Mouse (Mus musculus) erythroblast, embryonic 14.5 days (primary cell): ENCODE data around the gene Cphx3.
"Not testable (repeated sequence)": the region's sequence is repeated elsewhere in the genome, so short reads cannot be mapped to it uniquely, and the experiment has no call there.

Experiments
- GATA1 ChIP-seq: IDR thresholded peaks from 2 replicates; pipeline ENCODE4 v1.6.1; 2012; ENCODE audit warnings: low read length, inconsistent platforms, mixed read lengths
- TAL1 ChIP-seq: IDR thresholded peaks from 3 replicates; pipeline ENCODE4 v1.6.1; 2012; ENCODE audit warnings: low read length, inconsistent platforms, mixed read lengths

DNA sequence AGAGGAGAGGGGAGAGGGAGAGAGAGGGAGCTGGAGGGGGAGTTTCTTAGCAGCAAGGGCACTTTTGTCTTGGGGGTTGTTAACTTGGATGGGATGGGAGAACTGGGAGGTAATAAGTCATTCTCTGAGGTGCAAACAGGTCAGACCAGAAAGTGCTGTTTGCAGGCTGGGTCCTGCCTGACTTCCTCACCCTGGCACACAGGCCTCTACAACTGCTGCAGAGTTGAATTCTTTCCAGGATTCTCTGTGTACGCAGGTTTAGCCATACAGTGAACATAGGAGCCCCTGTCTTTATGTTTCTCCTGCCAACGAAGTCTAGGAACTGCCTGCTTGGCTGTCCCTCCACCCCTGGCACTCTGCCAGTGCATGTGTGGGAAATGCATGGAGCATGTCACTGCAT is 65.0 kb downstream of the Cphx3 start:
- not testable (repeated sequence) for TF ChIP-seq TAL1, GATA1
